Mouse (Mus musculus): ENCODE results near the gene Sult5a1. TPM values are rescaled to one million over a fixed set of nuclear protein-coding genes. Genes with fewer than 3 reads are reported as not detected.

The Sult5a1 gene
- 2.2 and 2.3 TPM in 2 replicates for polyA plus RNA-seq (2012; rRNA removed)

DNA sequence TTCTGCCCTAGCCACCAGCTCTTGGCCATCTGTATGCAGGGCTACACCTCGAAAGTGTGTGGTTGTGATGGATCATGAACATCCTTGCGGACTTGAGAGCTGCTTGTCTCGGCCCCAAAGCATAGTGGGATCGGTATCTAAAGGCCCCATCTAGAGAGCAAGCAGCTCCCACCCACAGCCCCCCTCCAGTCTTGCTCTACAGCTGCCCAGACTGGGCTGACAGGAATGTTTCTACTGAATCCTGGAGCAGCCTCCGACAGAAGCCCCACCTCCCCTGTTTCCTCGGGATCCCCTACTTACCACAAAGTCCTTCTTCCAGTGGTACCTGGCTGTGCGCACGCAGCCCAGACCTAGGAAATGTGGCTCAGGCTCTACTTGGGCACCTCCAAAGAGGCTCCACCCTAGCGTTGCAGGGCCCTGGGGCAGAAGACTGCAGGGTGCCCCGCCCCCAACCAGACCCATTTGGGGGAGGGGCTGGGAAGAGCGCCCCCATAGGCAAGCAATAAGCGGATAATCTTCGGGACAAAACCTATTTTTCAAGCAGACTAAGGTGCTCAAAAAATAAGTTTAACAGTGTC is at the start of gene Sult5a1:
Gene Sult5a1, minus strand, starts transcription at position 428 of the 578 bp plus-strand sequence.

DNA sequence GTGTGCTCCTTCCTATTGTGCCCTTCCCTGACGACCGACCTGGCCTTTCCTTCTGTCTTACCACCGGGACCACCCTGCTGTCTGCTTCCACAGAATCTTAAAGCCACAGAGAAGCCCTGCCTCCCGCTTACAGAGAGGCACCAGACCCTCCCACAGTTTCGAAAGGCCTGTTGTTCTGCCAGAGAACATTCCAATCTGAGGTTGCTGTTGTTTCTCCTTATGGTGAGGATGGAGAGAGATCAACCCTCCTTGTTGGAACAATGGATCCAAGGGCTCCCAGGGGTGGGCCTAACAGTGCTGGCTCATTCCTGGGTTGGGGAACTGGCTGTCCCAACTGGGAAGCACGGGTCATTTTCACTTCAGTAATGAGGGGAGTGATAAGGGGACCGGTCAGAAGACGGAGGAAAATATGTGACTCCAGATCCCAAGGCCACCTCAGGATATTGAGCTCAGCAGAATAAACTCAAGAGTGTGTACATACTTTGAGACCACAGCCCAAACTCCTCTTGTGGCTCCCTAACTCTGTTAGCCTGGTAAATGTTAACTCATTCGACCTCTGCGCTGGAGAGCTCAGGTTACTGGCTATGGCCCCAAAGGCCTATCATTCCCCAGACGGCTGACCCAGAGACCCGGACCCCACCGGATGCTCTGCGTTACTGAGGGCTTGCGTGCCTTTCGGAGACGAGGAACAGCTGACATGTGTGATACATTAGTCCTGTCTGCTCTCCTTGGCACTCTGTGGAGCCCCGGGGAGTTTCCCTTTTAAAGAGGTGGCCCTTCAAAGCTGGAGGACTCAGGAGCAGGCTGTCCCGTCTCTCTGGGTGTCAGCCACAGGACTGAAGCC is 27.7 kb upstream of the Sult5a1 start, which contains the start of gene Dpep1:
Gene Dpep1, plus strand, starts transcription at position 677 of the 844 bp plus-strand sequence.

DNA sequence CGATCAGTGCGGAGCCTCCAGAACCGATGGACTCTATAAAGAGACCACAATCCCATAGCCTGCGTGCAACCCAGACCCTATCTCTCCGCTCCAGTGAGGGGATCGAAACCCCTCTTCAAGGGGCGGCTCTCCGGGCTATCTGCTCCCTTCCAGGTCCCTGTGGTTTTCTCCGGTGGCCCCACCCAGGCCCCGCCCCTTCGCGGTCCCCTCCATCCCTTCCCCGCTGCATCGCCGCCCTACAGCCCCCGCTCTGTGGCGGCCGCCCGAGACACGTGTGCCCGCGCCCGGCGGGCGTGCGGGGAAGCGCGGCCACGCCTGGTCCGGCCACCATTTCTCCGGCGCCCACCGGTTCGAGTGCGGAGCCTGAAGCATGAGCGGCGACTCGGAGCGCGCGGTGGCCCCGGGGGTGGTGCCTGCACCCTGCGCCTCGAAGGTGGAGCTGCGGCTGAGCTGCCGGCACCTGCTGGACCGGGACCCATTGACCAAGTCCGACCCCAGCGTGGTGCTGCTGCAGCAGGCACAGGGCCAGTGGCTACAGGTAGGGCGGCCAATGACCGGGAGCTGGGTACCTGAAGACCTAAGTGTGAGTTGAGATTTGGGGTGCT is 40.9 kb downstream of the Sult5a1 start, which contains the start of gene Cpne7:
Gene Cpne7, plus strand, starts transcription at position 248 of the 605 bp plus-strand sequence.

DNA sequence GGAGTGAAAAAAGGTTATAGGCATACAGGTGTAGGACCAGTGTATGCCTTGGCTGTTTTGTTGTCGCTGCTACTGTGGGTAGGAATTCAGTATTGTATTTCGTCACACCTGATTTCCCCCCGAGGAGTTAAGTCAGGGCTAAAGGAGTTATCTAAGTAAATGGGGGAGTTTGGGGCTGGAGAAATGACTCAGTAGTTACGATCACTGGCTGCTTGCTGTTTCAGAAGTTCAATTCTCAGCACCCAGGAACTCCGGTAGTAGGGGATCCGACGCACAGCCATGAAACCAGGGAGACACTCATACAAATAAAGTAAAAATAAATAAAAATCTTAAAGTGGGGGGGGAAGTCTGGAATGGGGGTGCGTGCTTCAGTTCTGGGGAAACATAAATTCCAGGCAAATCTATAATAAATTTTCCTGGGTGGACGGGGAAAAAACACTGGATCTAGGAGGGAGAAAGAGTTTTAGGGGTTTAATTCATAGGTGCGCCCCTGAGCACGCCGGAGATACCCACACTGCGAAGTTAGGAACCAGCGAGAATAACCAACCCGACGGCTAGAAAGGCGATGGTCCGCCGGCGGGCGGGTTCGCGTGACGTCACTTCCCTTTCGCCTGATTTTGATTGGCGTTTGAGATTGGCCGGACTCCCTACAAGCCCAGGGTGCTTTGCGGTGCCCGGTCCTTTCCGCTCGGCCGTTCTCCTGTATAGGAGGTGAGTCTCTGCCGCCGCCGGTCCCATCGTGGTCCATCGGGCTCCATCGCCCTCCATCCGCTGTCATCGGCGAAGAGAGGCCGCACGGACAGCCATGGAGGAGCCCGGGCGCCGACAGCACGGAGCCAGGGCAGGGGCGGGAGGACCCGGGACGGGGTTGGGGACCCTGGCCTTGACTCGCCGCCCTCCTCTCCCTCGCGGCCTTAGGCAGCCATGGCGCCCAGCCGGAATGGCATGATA is 56.1 kb downstream of the Sult5a1 start, which contains the start of gene Rpl13:
Gene Rpl13, plus strand, starts transcription at position 616 of the 951 bp plus-strand sequence.

Other genes with a start within 250 kb of the Sult5a1 start
- gene Ankrd11, start 116.0 kb downstream of the Sult5a1 start, polyA plus RNA-seq (2012; rRNA removed), result 10.5 and 12.9 TPM in 2 replicates
- 19.8 and 22.2 TPM in 2 replicates for gene Spg7, start 95.4 kb downstream of the Sult5a1 start, polyA plus RNA-seq (2012; rRNA removed)
- 1,316 and 1,353 TPM in 2 replicates for gene Rpl13, start 56.0 kb downstream of the Sult5a1 start, polyA plus RNA-seq (2012; rRNA removed)
- gene Cpne7, start 40.9 kb downstream of the Sult5a1 start, polyA plus RNA-seq (2012; rRNA removed), result 0.37 and 0.63 TPM in 2 replicates
- gene Dpep1, start 27.9 kb upstream of the Sult5a1 start, polyA plus RNA-seq (2012; rRNA removed), result 0.94 and 1.0 TPM in 2 replicates
- gene Chmp1a, start 54.4 kb upstream of the Sult5a1 start, polyA plus RNA-seq (2012; rRNA removed), result 33.2 and 35.7 TPM in 2 replicates
- gene Spata33, start 54.5 kb upstream of the Sult5a1 start, polyA plus RNA-seq (2012; rRNA removed), result 0.17 and 0.26 TPM in 2 replicates
- gene Cdk10, start 66.5 kb upstream of the Sult5a1 start, polyA plus RNA-seq (2012; rRNA removed), result 19.0 and 23.9 TPM in 2 replicates
- gene Spata2l, start 77.9 kb upstream of the Sult5a1 start, polyA plus RNA-seq (2012; rRNA removed), result 2.6 and 3.0 TPM in 2 replicates
- 11.1 and 11.2 TPM in 2 replicates for gene Zfp276, start 95.9 kb upstream of the Sult5a1 start, polyA plus RNA-seq (2012; rRNA removed)
- 9.4 and 12.3 TPM in 2 replicates for gene Vps9d1, start 96.0 kb upstream of the Sult5a1 start, polyA plus RNA-seq (2012; rRNA removed)
- 11.6 and 12.2 TPM in 2 replicates for gene Fanca, start 160.3 kb upstream of the Sult5a1 start, polyA plus RNA-seq (2012; rRNA removed)
- gene Spire2, start 174.4 kb upstream of the Sult5a1 start, polyA plus RNA-seq (2012; rRNA removed), result 1.7 and 1.8 TPM in 2 replicates
- 59.3 and 59.6 TPM in 2 replicates for gene Tcf25, start 215.4 kb upstream of the Sult5a1 start, polyA plus RNA-seq (2012; rRNA removed)
- 0.01 TPM in 1 of 2 replicates, not detected in the other for gene Mc1r, start 248.8 kb upstream of the Sult5a1 start, polyA plus RNA-seq (2012; rRNA removed)